Mouse (Mus musculus): ENCODE measurements at regions not wholly inside any gene's neighbourhood (a gene's known extent, or its start where the extent isn't known, plus 50 kb on each side); places are given as distances from the start of the nearest gene placed in this dataset.
A peak's percentile ranks its signal among the peaks of the same experiment; 100 is the strongest.

- no peak for DNase-seq
These were observed 153.3 kb downstream of the Chst1 start for GRCm38 (mm10) chr2:92752794-92753193.

- no peak for DNase-seq
These were observed 155.2 kb downstream of the Chst1 start for GRCm38 (mm10) chr2:92754505-92755280.

- no peak for DNase-seq
These were observed 157.0 kb downstream of the Chst1 start for GRCm38 (mm10) chr2:92756491-92756890.

- no peak for DNase-seq
These were observed 156.1 kb upstream of the Syt13 start for GRCm38 (mm10) chr2:92758775-92759174.

GRCm38 (mm10) chr2:92763881-92764635 is 150.8 kb upstream of the Syt13 start:
- no peak for DNase-seq

GRCm38 (mm10) chr2:92767476-92768005 is 147.4 kb upstream of the Syt13 start:
- DNase-seq = no peak

- DNase-seq = no peak
These were observed 146.8 kb upstream of the Syt13 start for GRCm38 (mm10) chr2:92768088-92768487.

GRCm38 (mm10) chr2:92769061-92769460 is 145.8 kb upstream of the Syt13 start:
- no peak for DNase-seq

GRCm38 (mm10) chr2:92770098-92770497 is 144.8 kb upstream of the Syt13 start:
- DNase-seq = no peak

- DNase-seq = no peak
These were observed 142.3 kb upstream of the Syt13 start for GRCm38 (mm10) chr2:92772623-92773022.

- DNase-seq = peak; percentile 26
These were observed 138.4 kb upstream of the Syt13 start for GRCm38 (mm10) chr2:92776497-92776896.

GRCm38 (mm10) chr2:92779101-92779500 is 135.8 kb upstream of the Syt13 start:
- DNase-seq = no peak

- DNase-seq = no peak
These were observed 134.9 kb upstream of the Syt13 start for GRCm38 (mm10) chr2:92780021-92780420.

GRCm38 (mm10) chr2:92781451-92781850 is 133.4 kb upstream of the Syt13 start:
- DNase-seq = no peak

- DNase-seq = no peak
These were observed 132.3 kb upstream of the Syt13 start for GRCm38 (mm10) chr2:92782621-92783020.

GRCm38 (mm10) chr2:92784916-92785315 is 130.0 kb upstream of the Syt13 start:
- no peak for DNase-seq

- DNase-seq = no peak
These were observed 126.9 kb upstream of the Syt13 start for GRCm38 (mm10) chr2:92787925-92788410.

GRCm38 (mm10) chr2:92788875-92789274 is 126.0 kb upstream of the Syt13 start:
- DNase-seq = no peak

- no peak for DNase-seq
These were observed 124.5 kb upstream of the Syt13 start for GRCm38 (mm10) chr2:92790374-92790773.

- no peak for DNase-seq
These were observed 115.1 kb upstream of the Syt13 start for GRCm38 (mm10) chr2:92799770-92800169.

- DNase-seq = no peak
These were observed 114.2 kb upstream of the Syt13 start for GRCm38 (mm10) chr2:92800667-92801066.

- DNase-seq = no peak
These were observed 110.0 kb upstream of the Syt13 start for GRCm38 (mm10) chr2:92804916-92805315.

- no peak for DNase-seq
These were observed 109.1 kb upstream of the Syt13 start for GRCm38 (mm10) chr2:92805761-92806160.

All from adrenal gland, adult 8-10 months (tissue).